Mouse (Mus musculus): ENCODE data around the gene Flt4. TPM values are rescaled to one million over a fixed set of nuclear protein-coding genes. Genes with fewer than 3 reads are reported as not detected.

The Flt4 gene
- total RNA-seq, 1 experiment = 4.3 TPM

GRCm38 (mm10) chr11:49664262-49665140 is 55.4 kb downstream of the Flt4 start:
- Histone ChIP-seq H3K9me3 (ENCODE audit: control insufficient read depth, insufficient read depth, low read depth, low read length) (no peaks in the 10 kb centered on the region), H3K4me1 (ENCODE audit: control insufficient read depth in 2 of 2, insufficient read depth in 2 of 2, low read length in 2 of 2, poor library complexity in 1 of 2) (peaks cover 3 to 10% of the 10 kb centered on the region in 2 experiments; a peak in 2 of 4 replicates), H3K36me3 (ENCODE audit: control insufficient read depth, insufficient read depth, low read length, poor library complexity, severe bottlenecking) (peaks cover 2% of the 10 kb centered on the region), H3K27ac (ENCODE audit: insufficient read depth, low read depth, low read length, poor library complexity, severe bottlenecking) (no peak overlapping the region), H3K9ac (ENCODE audit: insufficient read depth, low read depth, low read length, poor library complexity, severe bottlenecking) (no peak overlapping the region), H3K4me3 (ENCODE audit: insufficient read depth in 1 of 2, low read depth in 1 of 2, low read length in 2 of 2, poor library complexity in 1 of 2, severe bottlenecking in 1 of 2) (no peak overlapping the region)
- in situ Hi-C loops (cut with MboI; ENCODE audit: low sequenced_read_pairs in 2 of 2, unreplicated experiment in 2 of 2) = no loop called here
- TF ChIP-seq MAFK (IDR thresholded peaks at IDR 0.05; ENCODE audit: insufficient read depth, low read depth, low read length) = no peak
- TF ChIP-seq CHD2 (IDR thresholded peaks at IDR 0.05; ENCODE audit: low read depth, low read length) = no peak
- no peak for TF ChIP-seq ZNF384 (IDR thresholded peaks at IDR 0.05; ENCODE audit: low read depth, low read length)
- TF ChIP-seq ZC3H11A (IDR thresholded peaks at IDR 0.05; ENCODE audit: borderline replicate concordance, low read depth, low read length) = no peak
- TF ChIP-seq HCFC1 (IDR thresholded peaks at IDR 0.05; ENCODE audit: borderline replicate concordance, insufficient read depth, low read length) = no peak
- DNase-seq (ENCODE audit: low read depth, low spot score) = no peak

GRCm38 (mm10) chr11:49665462-49665861 is 56.4 kb downstream of the Flt4 start:
- in situ Hi-C loops (cut with MboI; ENCODE audit: low sequenced_read_pairs in 2 of 2, unreplicated experiment in 2 of 2) = no loop called here
- no peak for DNase-seq (ENCODE audit: low read depth, low spot score)
- Histone ChIP-seq H3K4me1 (ENCODE audit: control insufficient read depth in 2 of 2, insufficient read depth in 2 of 2, low read length in 2 of 2, poor library complexity in 1 of 2) (peaks cover 0 to 4% of the 10 kb centered on the region in 2 experiments; a peak in 2 of 4 replicates), H3K4me3 (ENCODE audit: insufficient read depth in 1 of 2, low read depth in 1 of 2, low read length in 2 of 2, poor library complexity in 1 of 2, severe bottlenecking in 1 of 2) (no peak overlapping the region), H3K9me3 (ENCODE audit: control insufficient read depth, insufficient read depth, low read depth, low read length) (no peaks in the 10 kb centered on the region), H3K9ac (ENCODE audit: insufficient read depth, low read depth, low read length, poor library complexity, severe bottlenecking) (no peak overlapping the region), H3K27ac (ENCODE audit: insufficient read depth, low read depth, low read length, poor library complexity, severe bottlenecking) (no peak overlapping the region), H3K36me3 (ENCODE audit: control insufficient read depth, insufficient read depth, low read length, poor library complexity, severe bottlenecking) (peaks cover 2% of the 10 kb centered on the region)
- no peak for TF ChIP-seq MAFK (IDR thresholded peaks at IDR 0.05; ENCODE audit: insufficient read depth, low read depth, low read length)
- no peak for TF ChIP-seq ZNF384 (IDR thresholded peaks at IDR 0.05; ENCODE audit: low read depth, low read length)
- no peak for TF ChIP-seq CHD2 (IDR thresholded peaks at IDR 0.05; ENCODE audit: low read depth, low read length)
- no peak for TF ChIP-seq ZC3H11A (IDR thresholded peaks at IDR 0.05; ENCODE audit: borderline replicate concordance, low read depth, low read length)
- TF ChIP-seq HCFC1 (IDR thresholded peaks at IDR 0.05; ENCODE audit: borderline replicate concordance, insufficient read depth, low read length) = no peak

- no peak overlapping the region for H3K9ac ChIP-seq (ENCODE audit: insufficient read depth, low read depth, low read length, poor library complexity, severe bottlenecking)
- no peak overlapping the region for H3K4me3 ChIP-seq (ENCODE audit: insufficient read depth in 1 of 2, low read depth in 1 of 2, low read length in 2 of 2, poor library complexity in 1 of 2, severe bottlenecking in 1 of 2)
- no peak overlapping the region for H3K27ac ChIP-seq (ENCODE audit: insufficient read depth, low read depth, low read length, poor library complexity, severe bottlenecking)
- DNase-seq (ENCODE audit: low read depth, low spot score) = no peak
- H3K4me1 ChIP-seq (ENCODE audit: control insufficient read depth in 2 of 2, insufficient read depth in 2 of 2, low read length in 2 of 2, poor library complexity in 1 of 2) = no peaks in the 10 kb centered on the region
- in situ Hi-C loops (cut with MboI; ENCODE audit: low sequenced_read_pairs in 2 of 2, unreplicated experiment in 2 of 2) = no loop called here
- no peaks in the 10 kb centered on the region for H3K9me3 ChIP-seq (ENCODE audit: control insufficient read depth, insufficient read depth, low read depth, low read length)
- TF ChIP-seq CHD2 (IDR thresholded peaks at IDR 0.05; ENCODE audit: low read depth, low read length) (no peak), MAFK (IDR thresholded peaks at IDR 0.05; ENCODE audit: insufficient read depth, low read depth, low read length) (no peak), HCFC1 (IDR thresholded peaks at IDR 0.05; ENCODE audit: borderline replicate concordance, insufficient read depth, low read length) (no peak)
- peaks cover 13% of the 10 kb centered on the region for H3K36me3 ChIP-seq (ENCODE audit: control insufficient read depth, insufficient read depth, low read length, poor library complexity, severe bottlenecking)
Measured at GRCm38 (mm10) chr11:49673433-49673832, 64.4 kb downstream of the Flt4 start.

- H3K4me1 ChIP-seq (ENCODE audit: control insufficient read depth in 2 of 2, insufficient read depth in 2 of 2, low read length in 2 of 2, poor library complexity in 1 of 2) = no peaks in the 10 kb centered on the region
- no peak for DNase-seq (ENCODE audit: low read depth, low spot score)
- no peak overlapping the region for H3K4me3 ChIP-seq (ENCODE audit: insufficient read depth in 1 of 2, low read depth in 1 of 2, low read length in 2 of 2, poor library complexity in 1 of 2, severe bottlenecking in 1 of 2)
- TF ChIP-seq CHD2 (IDR thresholded peaks at IDR 0.05; ENCODE audit: low read depth, low read length) (no peak), ZNF384 (IDR thresholded peaks at IDR 0.05; ENCODE audit: low read depth, low read length) (no peak), HCFC1 (IDR thresholded peaks at IDR 0.05; ENCODE audit: borderline replicate concordance, insufficient read depth, low read length) (no peak), MAFK (IDR thresholded peaks at IDR 0.05; ENCODE audit: insufficient read depth, low read depth, low read length) (no peak), ZC3H11A (IDR thresholded peaks at IDR 0.05; ENCODE audit: borderline replicate concordance, low read depth, low read length) (no peak)
- H3K27ac ChIP-seq (ENCODE audit: insufficient read depth, low read depth, low read length, poor library complexity, severe bottlenecking) = no peak overlapping the region
- H3K9ac ChIP-seq (ENCODE audit: insufficient read depth, low read depth, low read length, poor library complexity, severe bottlenecking) = no peak overlapping the region
- in situ Hi-C loops (cut with MboI; ENCODE audit: low sequenced_read_pairs in 2 of 2, unreplicated experiment in 2 of 2) = no loop called here
- no peaks in the 10 kb centered on the region for H3K9me3 ChIP-seq (ENCODE audit: control insufficient read depth, insufficient read depth, low read depth, low read length)
- H3K36me3 ChIP-seq (ENCODE audit: control insufficient read depth, insufficient read depth, low read length, poor library complexity, severe bottlenecking) = peaks cover 15% of the 10 kb centered on the region
Measured at GRCm38 (mm10) chr11:49684237-49684973, 75.3 kb downstream of the Flt4 start.
